Mouse (Mus musculus) adrenal gland, postnatal 4 days (tissue): ENCODE results near the gene Cks1b. TPM values are rescaled to one million over a fixed set of nuclear protein-coding genes. Genes with fewer than 3 reads are reported as not detected.

Experiments used
- DNase-seq, 2 experiments: peaks; one replicate each; pipeline ENCODE4 v3.0.0; 2021 to 2022; ENCODE audit warnings: low spot score in 2 of 2, mixed read lengths in 2 of 2
- long read RNA-seq, 2 experiments: library from polyadenylated mRNA; stranded (forward); transcript quantifications; one replicate each; pipeline ENCODE4 v2.0.0; 2021
- total RNA-seq, 2 experiments: library from RNA; stranded (reverse); gene quantifications; 2 replicates each; pipeline ENCODE4 v1.2.3; 2021

The Cks1b gene
- 10 to 100 TPM; 64.2 to 66.3 TPM for total RNA-seq
- long read RNA-seq, experiment 1, transcript Cks1b-201 (3 exons, 849 nt): major isoform, 41 of 68 reads
- long read RNA-seq, experiment 1, partial matches to known transcripts: 23 of 68 reads
- long read RNA-seq, experiment 1, other reads (novel, unspliced or antisense): 3 of 68 reads
- long read RNA-seq, experiment 2, transcript Cks1b-201 (3 exons, 849 nt): major isoform, 52 of 65 reads
- long read RNA-seq, experiment 2, partial matches to known transcripts: 9 of 65 reads
- long read RNA-seq, experiment 2, other reads (novel, unspliced or antisense): 3 of 65 reads

GRCm38 (mm10) chr3:89418170-89418860, at the start of gene Cks1b, which contains the start of gene Shc1:
Gene Cks1b, minus strand, starts transcription at chr3:89418383.
Gene Shc1, plus strand, starts transcription at chr3:89418443.
- DNase-seq: peak; percentile 65 to 87

GRCm38 (mm10) chr3:89458965-89459807, 41.0 kb upstream of the Cks1b start:
- peak; percentile 71 to 77 for DNase-seq

- DNase-seq: no peak
These were observed 40.3 kb upstream of the Cks1b start for GRCm38 (mm10) chr3:89458372-89458964.

- peak in 1 of 2 experiments; percentile 56 for DNase-seq
These were observed 38.8 kb upstream of the Cks1b start for GRCm38 (mm10) chr3:89456726-89457665.

GRCm38 (mm10) chr3:89455786-89456285, 37.7 kb upstream of the Cks1b start:
- no peak for DNase-seq

GRCm38 (mm10) chr3:89454401-89455177, 36.4 kb upstream of the Cks1b start, which contains the start of gene Pmvk:
Gene Pmvk, plus strand, starts transcription at chr3:89454541.
- DNase-seq: no peak

- no peak for DNase-seq
These were observed 33.7 kb upstream of the Cks1b start for GRCm38 (mm10) chr3:89451916-89452315.

GRCm38 (mm10) chr3:89449541-89449940, 31.4 kb upstream of the Cks1b start:
- DNase-seq: peak in 1 of 2 experiments; percentile 55

GRCm38 (mm10) chr3:89448720-89449537, 30.7 kb upstream of the Cks1b start:
- DNase-seq: peak in 1 of 2 experiments; percentile 47

- DNase-seq: no peak
These were observed 22.5 kb upstream of the Cks1b start for GRCm38 (mm10) chr3:89440691-89441090.

- no peak for DNase-seq
These were observed 19.1 kb upstream of the Cks1b start for GRCm38 (mm10) chr3:89437269-89437668.

GRCm38 (mm10) chr3:89436176-89437113, 18.3 kb upstream of the Cks1b start, which contains the start of gene Pbxip1:
Gene Pbxip1, plus strand, starts transcription at chr3:89436706.
- DNase-seq: peak in 1 of 2 experiments; percentile 51

GRCm38 (mm10) chr3:89435041-89435440, 16.9 kb upstream of the Cks1b start:
- no peak for DNase-seq

- DNase-seq: no peak
These were observed 16.3 kb upstream of the Cks1b start for GRCm38 (mm10) chr3:89434532-89434931.

GRCm38 (mm10) chr3:89432606-89433005, 14.4 kb upstream of the Cks1b start:
- no peak for DNase-seq
